ENCODE assay signal across 14 mouse cellular contexts in genomic region chr9:60226155-60226554, GRCm38 (mm10).
DNase-seq lines count a peak whose midpoint lies in the region; ATAC-seq and TF ChIP-seq lines count a peak whose summit lies in the region.
"Had no signal": no experiment of that assay in that cellular context is flagged by ENCODE, and none has a peak within 500 bp of the region (broad histone marks: within the 10 kb centered on the region; RNA-seq: fewer than 3 reads in every experiment).

No protein-coding gene starts in this region.

- ATAC-seq in midbrain, embryonic 14.5 days (ENCODE audit: low FRiP score, low TSS enrichment): no peak
- ATAC-seq in midbrain, embryonic 13.5 days: no peak
- ATAC-seq in liver, embryonic 11.5 days (replicated peaks; ENCODE audit: low FRiP score): no peak
- ATAC-seq in intestine, postnatal 0 days: no peak
- ATAC-seq: liver, embryonic 12.5 days had no signal

- H3K27ac ChIP-seq in midbrain, embryonic 14.5 days (replicated peaks; ENCODE audit: low read depth, low read length): no peak overlapping the region
- no peak overlapping the region for H3K27ac ChIP-seq in midbrain, embryonic 13.5 days
- no peak overlapping the region for H3K27ac ChIP-seq in liver, embryonic 11.5 days (ENCODE audit: low read depth, low read length)
- H3K27ac ChIP-seq in intestine, postnatal 0 days (ENCODE audit: low read depth, low read length): no peak overlapping the region
- H3K27ac ChIP-seq in kidney, adult 2 months (ENCODE audit: insufficient read depth, low read depth, low read length): no peak overlapping the region
- H3K27ac ChIP-seq: heart, adult 2 months; hindbrain, embryonic 14.5 days; liver, embryonic 12.5 days; neural tube, embryonic 12.5 days had no signal

- peak; percentile 36 to 54 for DNase-seq in cerebellum, postnatal 10 days
- no peak for DNase-seq in cerebellum, adult 11-12 months
- peak; percentile 16 for DNase-seq in midbrain, embryonic 14.5 days
- DNase-seq in left cerebral cortex, postnatal 14 days (ENCODE audit: low spot score in 2 of 2): peak; percentile 53 to 71
- DNase-seq in liver, embryonic 11.5 days (ENCODE audit: low spot score): no peak
- no peak for DNase-seq in kidney, adult 2 months
- DNase-seq: heart, adult 2 months; kidney, postnatal 10 days had no signal

- intact Hi-C loops in left cerebral cortex, postnatal 14 days (cut with DNase I): loop anchor here (5.0 kb wide), 1 partner anchor 59 kb away; no protein-coding TSS in a partner anchor

- no peak overlapping the region for H3K9ac ChIP-seq in midbrain, embryonic 14.5 days (replicated peaks; ENCODE audit: low read length)
- H3K9ac ChIP-seq in midbrain, embryonic 13.5 days (replicated peaks): no peak overlapping the region
- H3K9ac ChIP-seq in liver, embryonic 11.5 days (ENCODE audit: low read depth, low read length): no peak overlapping the region
- no peak overlapping the region for H3K9ac ChIP-seq in intestine, postnatal 0 days (ENCODE audit: low read depth, low read length)
- H3K9ac ChIP-seq: hindbrain, embryonic 14.5 days; liver, embryonic 12.5 days; neural tube, embryonic 12.5 days had no signal

- no peak overlapping the region for H3K4me2 ChIP-seq in midbrain, embryonic 14.5 days (ENCODE audit: low read length)
- no peak overlapping the region for H3K4me2 ChIP-seq in midbrain, embryonic 13.5 days (replicated peaks)
- no peak overlapping the region for H3K4me2 ChIP-seq in liver, embryonic 11.5 days
- no peak overlapping the region for H3K4me2 ChIP-seq in intestine, postnatal 0 days (replicated peaks; ENCODE audit: low read depth)
- H3K4me2 ChIP-seq: hindbrain, embryonic 14.5 days; liver, embryonic 12.5 days; neural tube, embryonic 12.5 days had no signal

- 78% methylated on average over 14 of the region's 14 CpGs for WGBS in midbrain, embryonic 14.5 days
- 80% methylated on average over 14 of the region's 14 CpGs for WGBS in midbrain, embryonic 13.5 days
- 82% methylated on average over 14 of the region's 14 CpGs for WGBS in liver, embryonic 11.5 days
- 86% methylated on average over 14 of the region's 14 CpGs for WGBS in intestine, postnatal 0 days
- WGBS in kidney, adult 2 months: 92% methylated on average over 14 of the region's 14 CpGs

- no peak overlapping the region for H3K4me3 ChIP-seq in midbrain, embryonic 14.5 days (replicated peaks; ENCODE audit: low read depth, low read length)
- no peak overlapping the region for H3K4me3 ChIP-seq in midbrain, embryonic 13.5 days (replicated peaks)
- H3K4me3 ChIP-seq in liver, embryonic 11.5 days (ENCODE audit: low read depth, low read length): no peak overlapping the region
- H3K4me3 ChIP-seq in intestine, postnatal 0 days (ENCODE audit: low read depth, low read length): no peak overlapping the region
- H3K4me3 ChIP-seq in kidney, adult 2 months (ENCODE audit: insufficient read depth, low read depth, low read length): no peak overlapping the region
- H3K4me3 ChIP-seq: erythroblast, embryonic 14.5 days; heart, adult 2 months; liver, embryonic 12.5 days; neural tube, embryonic 12.5 days had no signal

- H3K4me1 ChIP-seq in midbrain, embryonic 14.5 days (ENCODE audit: control insufficient read depth, insufficient read depth, low read length): peaks cover 11% of the 10 kb centered on the region
- peaks cover 39% of the 10 kb centered on the region for H3K4me1 ChIP-seq in midbrain, embryonic 13.5 days (replicated peaks)
- H3K4me1 ChIP-seq in liver, embryonic 11.5 days (replicated peaks; ENCODE audit: control insufficient read depth, insufficient read depth, low read length): no peaks in the 10 kb centered on the region
- no peaks in the 10 kb centered on the region for H3K4me1 ChIP-seq in intestine, postnatal 0 days (replicated peaks; ENCODE audit: control insufficient read depth, insufficient read depth, low read length)
- H3K4me1 ChIP-seq in kidney, adult 2 months (ENCODE audit: control insufficient read depth, insufficient read depth, low read length): no peaks in the 10 kb centered on the region
- H3K4me1 ChIP-seq: liver, embryonic 12.5 days had no signal

- H3K36me3 ChIP-seq in midbrain, embryonic 14.5 days (ENCODE audit: control insufficient read depth, insufficient read depth, low read length): no peaks in the 10 kb centered on the region
- H3K36me3 ChIP-seq in midbrain, embryonic 13.5 days: no peaks in the 10 kb centered on the region
- H3K36me3 ChIP-seq in liver, embryonic 11.5 days (ENCODE audit: control insufficient read depth, insufficient read depth, low read length): no peaks in the 10 kb centered on the region
- no peaks in the 10 kb centered on the region for H3K36me3 ChIP-seq in intestine, postnatal 0 days (ENCODE audit: control insufficient read depth, insufficient read depth)
- no peaks in the 10 kb centered on the region for H3K36me3 ChIP-seq in kidney, adult 2 months (ENCODE audit: control insufficient read depth, insufficient read depth, low read length)
- H3K36me3 ChIP-seq: liver, embryonic 12.5 days; neural tube, embryonic 12.5 days had no signal

- no peak for TF ChIP-seq CTCF in intestine, postnatal 0 days (IDR thresholded peaks at IDR 0.05; ENCODE audit: low read depth)
- no peak for TF ChIP-seq CTCF in kidney, adult 2 months (conservative IDR thresholded peaks at IDR 0.05; ENCODE audit: insufficient read depth, insufficient read length, low read depth, low read length)

- no peak for TF ChIP-seq POLR2A in kidney, adult 2 months (IDR thresholded peaks at IDR 0.05; ENCODE audit: low read depth, low read length)

- H3K27me3 ChIP-seq in midbrain, embryonic 14.5 days (ENCODE audit: control insufficient read depth, insufficient read depth, low read length): no peaks in the 10 kb centered on the region
- no peaks in the 10 kb centered on the region for H3K27me3 ChIP-seq in midbrain, embryonic 13.5 days
- H3K27me3 ChIP-seq in liver, embryonic 11.5 days (replicated peaks; ENCODE audit: control insufficient read depth, insufficient read depth, low read length): no peaks in the 10 kb centered on the region
- no peaks in the 10 kb centered on the region for H3K27me3 ChIP-seq in intestine, postnatal 0 days (replicated peaks; ENCODE audit: control insufficient read depth, insufficient read depth, low read length)
- H3K27me3 ChIP-seq in kidney, adult 2 months (replicated peaks; ENCODE audit: control insufficient read depth, insufficient read depth, low read length): no peaks in the 10 kb centered on the region
- H3K27me3 ChIP-seq: liver, embryonic 12.5 days; neural tube, embryonic 12.5 days had no signal

- no peaks in the 10 kb centered on the region for H3K9me3 ChIP-seq in midbrain, embryonic 14.5 days (ENCODE audit: control insufficient read depth, low read length)
- no peaks in the 10 kb centered on the region for H3K9me3 ChIP-seq in midbrain, embryonic 13.5 days
- no peaks in the 10 kb centered on the region for H3K9me3 ChIP-seq in liver, embryonic 11.5 days (ENCODE audit: control insufficient read depth, low read length)
- no peaks in the 10 kb centered on the region for H3K9me3 ChIP-seq in intestine, postnatal 0 days (ENCODE audit: control insufficient read depth)
- H3K9me3 ChIP-seq: liver, embryonic 12.5 days; neural tube, embryonic 12.5 days had no signal

Comparison
In these comparisons a context has a peak if more than half of its experiments do, and no peak if none do; other contexts are left out.
1. DNase-seq: peak in cerebellum, postnatal 10 days (2 of 2), midbrain, embryonic 14.5 days (single experiment) and left cerebral cortex, postnatal 14 days (2 of 2); none in cerebellum, adult 11-12 months (single experiment), liver, embryonic 11.5 days (single experiment) and kidney, adult 2 months (single experiment).